Mouse (Mus musculus) G1E-ER4 (cell line): ENCODE measurements around the gene Cep19. TPM values are rescaled to one million over a fixed set of nuclear protein-coding genes. Genes with fewer than 3 reads are reported as not detected.

Source experiments
- GATA1 ChIP-seq: IDR thresholded peaks from one replicate; pipeline ENCODE4 v1.8.0; 2012; ENCODE audit warnings: low read length, inconsistent platforms
- polyA plus RNA-seq: library from polyadenylated mRNA; stranded (reverse); fragments of >175 nt; gene quantifications from 2 replicates; pipeline ENCODE4 v1.2.3, GENCODE M21; 2012

Gene Cep19
- 2.2 and 3.8 TPM in 2 replicates for polyA plus RNA-seq

- TF ChIP-seq GATA1, result no peak
Observed at GRCm38 (mm10) chr16:32099638-32100150, at the start of gene Cep19, which contains the start of gene Pigx. TSS of gene Cep19 (plus strand) at chr16:32099800. TSS of gene Pigx (minus strand) at chr16:32099740.

- TF ChIP-seq GATA1, result no peak
Observed at GRCm38 (mm10) chr16:32058817-32059216, 40.8 kb upstream of the Cep19 start.

GRCm38 (mm10) chr16:32059840-32060523 is 39.6 kb upstream of the Cep19 start:
- TF ChIP-seq GATA1, result no peak

GRCm38 (mm10) chr16:32062226-32062625 is 37.4 kb upstream of the Cep19 start:
- TF ChIP-seq GATA1, result no peak

- no peak for TF ChIP-seq GATA1
Observed at GRCm38 (mm10) chr16:32063900-32064299, 35.7 kb upstream of the Cep19 start.

- TF ChIP-seq GATA1, result no peak
Observed at GRCm38 (mm10) chr16:32066899-32067298, 32.7 kb upstream of the Cep19 start.

- no peak for TF ChIP-seq GATA1
Observed at GRCm38 (mm10) chr16:32068389-32069300, 31.0 kb upstream of the Cep19 start.

GRCm38 (mm10) chr16:32075762-32076161 is 23.8 kb upstream of the Cep19 start:
- TF ChIP-seq GATA1, result no peak

- no peak for TF ChIP-seq GATA1
Observed at GRCm38 (mm10) chr16:32076406-32076805, 23.2 kb upstream of the Cep19 start.

GRCm38 (mm10) chr16:32077648-32078407 is 21.8 kb upstream of the Cep19 start:
- TF ChIP-seq GATA1, result no peak

GRCm38 (mm10) chr16:32078408-32078990 is 21.1 kb upstream of the Cep19 start:
- no peak for TF ChIP-seq GATA1

- no peak for TF ChIP-seq GATA1
Observed at GRCm38 (mm10) chr16:32078991-32079511, 20.5 kb upstream of the Cep19 start, which contains the start of gene Pak2. TSS of gene Pak2 (minus strand) at chr16:32079342.

GRCm38 (mm10) chr16:32087629-32088443 is 11.8 kb upstream of the Cep19 start:
- no peak for TF ChIP-seq GATA1

GRCm38 (mm10) chr16:32091466-32091865 is 8.1 kb upstream of the Cep19 start:
- no peak for TF ChIP-seq GATA1
